Mouse (Mus musculus): ENCODE data around the gene 4930579F01Rik.

4930579F01Rik gene

DNA sequence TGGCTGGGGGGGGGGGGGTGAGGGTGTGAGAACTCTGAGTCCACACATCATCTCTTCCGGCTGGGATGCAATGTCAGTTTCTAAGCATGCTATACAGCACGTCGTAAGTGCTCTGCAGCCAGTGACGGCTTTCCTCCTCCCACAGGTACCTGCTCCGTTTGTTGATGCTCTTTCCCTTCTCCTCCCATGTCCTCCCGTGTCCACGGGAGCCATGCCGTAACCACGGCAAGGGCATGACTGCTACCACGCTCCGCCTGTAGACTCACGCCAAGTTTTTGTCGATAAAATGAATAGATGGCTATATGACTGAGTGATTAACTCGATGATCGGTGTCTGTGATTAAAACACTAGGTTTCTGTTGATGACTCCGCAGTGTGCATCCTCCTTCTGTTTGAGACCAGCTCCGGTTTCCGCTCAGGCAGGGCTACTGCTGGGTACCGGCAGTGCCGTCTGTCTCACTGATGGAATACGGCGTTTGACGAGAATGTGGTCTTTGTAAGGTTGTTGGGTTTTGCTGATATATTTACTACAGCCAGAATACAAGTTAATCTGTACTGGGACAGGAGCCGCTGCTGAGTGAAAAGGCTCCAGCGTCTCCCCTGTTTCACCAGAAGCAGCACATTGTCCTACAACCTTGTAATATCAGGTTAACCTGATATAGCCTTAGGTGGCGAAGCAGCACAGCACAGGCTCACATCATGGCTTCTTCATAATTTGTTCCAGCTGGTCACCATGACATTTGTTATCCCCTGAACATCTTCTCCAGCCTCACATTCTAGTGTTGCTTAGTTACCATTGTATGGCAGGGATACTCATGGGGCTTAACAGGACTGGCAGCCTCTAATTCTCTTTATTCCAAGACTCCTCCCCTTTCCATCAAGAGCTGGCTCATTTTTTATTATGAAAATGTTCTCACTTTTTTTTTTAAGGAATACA lies 7.4 kb downstream of the 4930579F01Rik start:
- TF ChIP-seq CTCF (conservative IDR thresholded peaks at IDR 0.05; ENCODE audit: low read length) (no peak), POU5F1 (IDR thresholded peaks at IDR 0.05; ENCODE audit: borderline replicate concordance, low read length) (no peak), NANOG (IDR thresholded peaks at IDR 0.05; ENCODE audit: borderline replicate concordance, low read length) (no peak)
- Histone ChIP-seq H3K36me3 (ENCODE audit: insufficient read depth, low read length) (no peaks in the 10 kb centered on the region), H3K4me1 (replicated peaks; ENCODE audit: low read depth, low read length) (no peaks in the 10 kb centered on the region), H3K4me3 (replicated peaks; ENCODE audit: low read length) (no peak overlapping the region), H3K9me3 (ENCODE audit: low read length) (no peaks in the 10 kb centered on the region), H3K27me3 (ENCODE audit: insufficient read depth, low read length) (no peaks in the 10 kb centered on the region)

DNA sequence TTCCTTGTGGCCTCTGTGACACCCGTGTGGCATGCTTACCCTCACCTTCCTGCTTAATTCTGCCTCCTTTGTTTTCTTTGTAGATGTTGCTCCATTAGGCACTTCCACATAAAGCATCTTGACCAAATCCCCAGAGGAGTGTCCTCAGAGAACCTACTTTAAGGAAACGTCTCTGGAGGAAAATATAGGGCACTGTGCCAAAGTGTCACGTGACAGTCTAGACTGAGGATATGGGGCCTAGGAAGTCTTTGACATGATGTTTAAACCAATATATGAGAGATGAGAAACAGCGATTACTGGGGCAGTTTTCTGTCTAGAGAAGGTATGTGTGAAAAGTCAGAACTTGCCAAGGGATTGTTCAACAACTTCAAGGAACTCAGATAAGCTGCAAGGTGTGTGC lies 8.3 kb downstream of the 4930579F01Rik start:
- TF ChIP-seq NANOG (IDR thresholded peaks at IDR 0.05; ENCODE audit: borderline replicate concordance, low read length) (no peak), POU5F1 (IDR thresholded peaks at IDR 0.05; ENCODE audit: borderline replicate concordance, low read length) (no peak), CTCF (conservative IDR thresholded peaks at IDR 0.05; ENCODE audit: low read length) (no peak)
- no peaks in the 10 kb centered on the region for H3K4me1 ChIP-seq (replicated peaks; ENCODE audit: low read depth, low read length)
- no peaks in the 10 kb centered on the region for H3K36me3 ChIP-seq (ENCODE audit: insufficient read depth, low read length)
- no peak overlapping the region for H3K4me3 ChIP-seq (replicated peaks; ENCODE audit: low read length)
- H3K9me3 ChIP-seq (ENCODE audit: low read length): no peaks in the 10 kb centered on the region
- no peaks in the 10 kb centered on the region for H3K27me3 ChIP-seq (ENCODE audit: insufficient read depth, low read length)

DNA sequence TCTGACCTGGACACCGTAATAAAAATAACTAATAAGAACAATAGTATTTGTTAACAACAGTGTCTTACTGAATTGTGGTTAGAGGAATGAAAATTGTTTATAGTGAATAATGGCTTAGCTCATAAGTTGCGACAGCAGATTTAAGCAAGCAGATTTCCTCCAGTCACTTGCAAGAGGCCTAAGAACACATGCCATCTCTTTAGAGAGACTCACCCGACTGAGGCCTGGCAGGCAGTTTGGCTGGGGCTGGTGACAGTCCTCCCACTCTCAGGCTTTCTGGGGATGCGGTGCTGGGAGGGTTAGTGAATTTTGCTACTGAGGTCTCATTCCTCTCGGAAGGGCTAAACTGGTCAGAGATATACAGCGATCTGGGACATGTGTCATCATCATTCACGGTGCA lies 10.3 kb downstream of the 4930579F01Rik start:
- TF ChIP-seq POU5F1 (IDR thresholded peaks at IDR 0.05; ENCODE audit: borderline replicate concordance, low read length): no peak
- TF ChIP-seq NANOG (IDR thresholded peaks at IDR 0.05; ENCODE audit: borderline replicate concordance, low read length): no peak
- no peak for TF ChIP-seq CTCF (conservative IDR thresholded peaks at IDR 0.05; ENCODE audit: low read length)
- Histone ChIP-seq H3K4me1 (replicated peaks; ENCODE audit: low read depth, low read length) (no peaks in the 10 kb centered on the region), H3K4me3 (replicated peaks; ENCODE audit: low read length) (no peak overlapping the region), H3K9me3 (ENCODE audit: low read length) (no peaks in the 10 kb centered on the region), H3K27me3 (ENCODE audit: insufficient read depth, low read length) (no peaks in the 10 kb centered on the region), H3K36me3 (ENCODE audit: insufficient read depth, low read length) (no peaks in the 10 kb centered on the region)

- Histone ChIP-seq H3K9me3 (ENCODE audit: low read length) (no peaks in the 10 kb centered on the region), H3K36me3 (ENCODE audit: insufficient read depth, low read length) (no peaks in the 10 kb centered on the region), H3K4me1 (replicated peaks; ENCODE audit: low read depth, low read length) (no peaks in the 10 kb centered on the region), H3K4me3 (replicated peaks; ENCODE audit: low read length) (no peak overlapping the region), H3K27me3 (ENCODE audit: insufficient read depth, low read length) (no peaks in the 10 kb centered on the region)
- TF ChIP-seq POU5F1 (IDR thresholded peaks at IDR 0.05; ENCODE audit: borderline replicate concordance, low read length) (no peak), NANOG (IDR thresholded peaks at IDR 0.05; ENCODE audit: borderline replicate concordance, low read length) (no peak)
Measured at GRCm38 (mm10) chr3:138182019-138182418, 11.6 kb downstream of the 4930579F01Rik start.

- no peaks in the 10 kb centered on the region for H3K36me3 ChIP-seq (ENCODE audit: insufficient read depth, low read length)
- no peaks in the 10 kb centered on the region for H3K9me3 ChIP-seq (ENCODE audit: low read length)
- H3K4me3 ChIP-seq (replicated peaks; ENCODE audit: low read length): no peak overlapping the region
- no peaks in the 10 kb centered on the region; the same call in 1 of the 2 replicates for H3K4me1 ChIP-seq (replicated peaks; ENCODE audit: low read depth, low read length)
- TF ChIP-seq POU5F1 (IDR thresholded peaks at IDR 0.05; ENCODE audit: borderline replicate concordance, low read length) (no peak), CTCF (conservative IDR thresholded peaks at IDR 0.05; ENCODE audit: low read length) (no peak), NANOG (IDR thresholded peaks at IDR 0.05; ENCODE audit: borderline replicate concordance, low read length) (no peak)
- peaks cover 11% of the 10 kb centered on the region; the same call in 1 of the 2 replicates for H3K27me3 ChIP-seq (ENCODE audit: insufficient read depth, low read length)
Measured at GRCm38 (mm10) chr3:138175551-138175950, 18.1 kb downstream of the 4930579F01Rik start.

- no peaks in the 10 kb centered on the region for H3K9me3 ChIP-seq (ENCODE audit: low read length)
- peaks cover 11% of the 10 kb centered on the region; the same call in 1 of the 2 replicates for H3K27me3 ChIP-seq (ENCODE audit: insufficient read depth, low read length)
- no peak overlapping the region for H3K4me3 ChIP-seq (replicated peaks; ENCODE audit: low read length)
- no peaks in the 10 kb centered on the region for H3K36me3 ChIP-seq (ENCODE audit: insufficient read depth, low read length)
- no peaks in the 10 kb centered on the region; the same call in 1 of the 2 replicates for H3K4me1 ChIP-seq (replicated peaks; ENCODE audit: low read depth, low read length)
- TF ChIP-seq POU5F1 (IDR thresholded peaks at IDR 0.05; ENCODE audit: borderline replicate concordance, low read length): no peak
- no peak for TF ChIP-seq CTCF (conservative IDR thresholded peaks at IDR 0.05; ENCODE audit: low read length)
- TF ChIP-seq NANOG (IDR thresholded peaks at IDR 0.05; ENCODE audit: borderline replicate concordance, low read length): no peak
Measured at GRCm38 (mm10) chr3:138173291-138173690, 20.3 kb downstream of the 4930579F01Rik start.

- no peak for TF ChIP-seq NANOG (IDR thresholded peaks at IDR 0.05; ENCODE audit: borderline replicate concordance, low read length)
- TF ChIP-seq POU5F1 (IDR thresholded peaks at IDR 0.05; ENCODE audit: borderline replicate concordance, low read length): no peak
- TF ChIP-seq CTCF (conservative IDR thresholded peaks at IDR 0.05; ENCODE audit: low read length): no peak
- Histone ChIP-seq H3K9me3 (ENCODE audit: low read length) (no peaks in the 10 kb centered on the region), H3K36me3 (ENCODE audit: insufficient read depth, low read length) (no peaks in the 10 kb centered on the region), H3K4me1 (replicated peaks; ENCODE audit: low read depth, low read length) (peaks cover 9% of the 10 kb centered on the region), H3K4me3 (replicated peaks; ENCODE audit: low read length) (no peak overlapping the region), H3K27me3 (ENCODE audit: insufficient read depth, low read length) (no peaks in the 10 kb centered on the region)
Measured at GRCm38 (mm10) chr3:138162553-138163183, 31.0 kb downstream of the 4930579F01Rik start.

- no peak overlapping the region for H3K4me3 ChIP-seq (replicated peaks; ENCODE audit: low read length)
- peaks cover 9% of the 10 kb centered on the region for H3K4me1 ChIP-seq (replicated peaks; ENCODE audit: low read depth, low read length)
- H3K36me3 ChIP-seq (ENCODE audit: insufficient read depth, low read length): peaks cover 7% of the 10 kb centered on the region
- TF ChIP-seq CTCF (conservative IDR thresholded peaks at IDR 0.05; ENCODE audit: low read length) (no peak), NANOG (IDR thresholded peaks at IDR 0.05; ENCODE audit: borderline replicate concordance, low read length) (no peak), POU5F1 (IDR thresholded peaks at IDR 0.05; ENCODE audit: borderline replicate concordance, low read length) (no peak)
- no peaks in the 10 kb centered on the region for H3K27me3 ChIP-seq (ENCODE audit: insufficient read depth, low read length)
- no peaks in the 10 kb centered on the region for H3K9me3 ChIP-seq (ENCODE audit: low read length)
Measured at GRCm38 (mm10) chr3:138161623-138162022, 32.0 kb downstream of the 4930579F01Rik start.
